Mouse (Mus musculus): ENCODE data around the gene Tmem240.

DNA sequence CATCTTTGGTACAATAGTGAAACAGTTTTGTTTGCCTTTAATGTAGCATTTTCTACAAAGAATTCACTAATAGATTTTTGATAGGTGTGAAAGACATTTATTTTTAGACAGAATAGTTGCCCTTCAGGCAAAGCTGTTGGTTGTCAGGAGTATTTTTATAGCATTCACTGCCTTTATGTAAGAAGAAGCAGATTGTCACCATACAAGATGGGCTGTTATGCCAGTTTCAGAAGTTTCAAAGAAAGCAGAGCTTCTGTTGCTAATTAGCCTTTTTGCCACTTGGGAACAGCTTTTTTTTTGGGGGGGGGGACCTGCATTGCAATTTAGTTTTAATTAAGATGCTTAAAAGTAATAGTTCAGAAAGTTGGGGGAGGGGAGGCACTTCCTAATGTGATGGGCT lies 25.6 kb upstream of the Tmem240 start:
- TF ChIP-seq POLR2A (IDR thresholded peaks at IDR 0.05; ENCODE audit: borderline replicate concordance, extremely low read depth, insufficient read depth, insufficient read length, poor library complexity, severe bottlenecking) (no peak), CTCF (IDR thresholded peaks at IDR 0.05; ENCODE audit: borderline replicate concordance, extremely low read depth, insufficient read depth, insufficient read length) (no peak)

Data from brain, embryonic 14.5 days (tissue).